Mouse (Mus musculus) liver, embryonic 11.5 days (tissue): Measurements from ENCODE around the gene Fsd1. TPM values are rescaled to one million over a fixed set of nuclear protein-coding genes. Genes with fewer than 3 reads are reported as not detected.
A peak's percentile ranks its signal among the peaks of the same experiment; 100 is the strongest.

ENCODE experiments used
- ATAC-seq: fragments of 200-750 bp; cut with Nextera tagmentation; replicated peaks from 2 replicates; pipeline ENCODE4 v1.8.0; 2017; ENCODE audit warnings: moderate number of reproducible peaks, mild to moderate bottlenecking, moderate TSS enrichment, moderate library complexity; ENCODE audit not compliant: low FRiP score
- DNase-seq: peaks from one replicate; pipeline ENCODE4 v3.0.0-alpha.2; 2017; ENCODE audit warnings: low spot score
- H3K27ac ChIP-seq: fragments of 300-500 bp; sonication (generic); 2 replicates; pipeline ENCODE4 v1.5.1; 2014; ENCODE audit warnings: mild to moderate bottlenecking, low read depth, low read length, control low read depth
- H3K27me3 ChIP-seq: fragments of 300-500 bp; sonication (generic); replicated peaks from 2 replicates; pipeline ENCODE4 v1.6.1; 2014; ENCODE audit warnings: low read length, mixed read lengths; ENCODE audit not compliant: control insufficient read depth, insufficient read depth
- H3K36me3 ChIP-seq: fragments of 300-500 bp; sonication (generic); 2 replicates; pipeline ENCODE4 v1.6.1; 2014; ENCODE audit warnings: mild to moderate bottlenecking, low read length, moderate library complexity, mixed read lengths; ENCODE audit not compliant: control insufficient read depth, insufficient read depth
- H3K4me1 ChIP-seq: fragments of 300-500 bp; sonication (generic); replicated peaks from 2 replicates; pipeline ENCODE4 v1.6.1; 2014; ENCODE audit warnings: low read length, mixed read lengths; ENCODE audit not compliant: control insufficient read depth, insufficient read depth
- H3K4me2 ChIP-seq: fragments of 300-500 bp; sonication (generic); 2 replicates; pipeline ENCODE4 v1.6.1; 2014; ENCODE audit warnings: mild to moderate bottlenecking, control low read depth, moderate library complexity
- H3K4me3 ChIP-seq: fragments of 300-500 bp; sonication (generic); 2 replicates; pipeline ENCODE4 v1.5.1; 2014; ENCODE audit warnings: low read depth, low read length, control low read depth
- H3K9ac ChIP-seq: fragments of 300-500 bp; sonication (generic); 2 replicates; pipeline ENCODE4 v1.6.1; 2014; ENCODE audit warnings: low read depth, low read length, control low read depth
- H3K9me3 ChIP-seq: fragments of 300-500 bp; sonication (generic); 2 replicates; pipeline ENCODE4 v1.6.1; 2016; ENCODE audit warnings: low read length, inconsistent platforms, mixed read lengths; ENCODE audit not compliant: control insufficient read depth
- WGBS: fragments of 180-500 bp; shearing (Covaris S2); extraction: QIAGEN DNeasy Blood & Tissue Kit; methylation state at CpG from one replicate; pipeline ENCODE4 v1.1.7; 2014; 5-methylcytosine and 5-hydroxymethylcytosine counted together
- polyA plus RNA-seq: library from polyadenylated mRNA; unstranded; fragments of >200 nt; fragmentation: Nextera tagmentation; extraction: Ambion mirVana; gene quantifications from 2 replicates; pipeline ENCODE4 v1.2.1, GENCODE M21; 2014

Fsd1 gene
- polyA plus RNA-seq, 1 experiment from 2014 or later = 6.4 TPM

DNA sequence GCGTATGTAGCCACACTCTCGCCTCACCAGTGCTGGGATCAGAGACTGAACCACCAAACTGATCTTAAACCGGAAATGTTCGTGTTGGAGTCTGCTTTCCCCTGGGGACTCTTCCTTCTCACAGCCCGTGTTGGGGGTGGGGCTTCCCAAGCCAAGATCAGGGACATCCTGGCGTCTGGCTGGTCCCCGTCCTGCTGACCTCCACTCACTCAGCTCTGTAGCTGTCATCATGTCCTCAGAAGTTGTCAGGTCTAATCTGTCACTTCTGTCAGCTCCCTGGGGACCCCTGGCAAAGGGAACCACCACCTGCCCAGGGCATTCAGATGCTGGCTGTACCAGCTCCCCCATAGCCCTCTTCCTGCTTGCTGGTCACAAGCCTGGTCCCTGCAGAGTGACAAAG lies 18.1 kb upstream of the Fsd1 start:
- peaks cover 25% of the 10 kb centered on the region; the same call in 1 of the 2 replicates for H3K36me3 ChIP-seq
- peaks cover 38% of the 10 kb centered on the region for H3K27me3 ChIP-seq

DNA sequence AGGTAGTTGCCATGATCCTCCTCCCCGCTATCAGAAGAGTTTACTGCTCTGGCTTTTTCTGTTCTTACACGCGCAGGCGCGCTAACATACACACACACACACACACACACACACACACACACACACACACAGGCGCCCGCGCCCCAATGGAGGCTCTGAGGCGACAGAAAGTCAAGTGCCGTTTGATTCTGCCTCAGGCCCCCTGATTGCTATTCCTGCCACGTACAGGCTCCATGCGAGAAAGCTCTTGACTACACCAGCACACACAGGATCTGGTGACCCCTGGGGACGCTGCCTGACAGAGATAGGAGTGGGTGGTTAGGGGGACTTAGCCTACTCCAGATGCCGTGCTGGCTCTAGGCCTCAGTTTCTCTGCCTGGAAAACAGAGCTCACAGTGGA lies 16.7 kb upstream of the Fsd1 start:
- Histone ChIP-seq H3K4me3 (no peak overlapping the region), H3K9ac (no peak overlapping the region), H3K4me1 (no peaks in the 10 kb centered on the region), H3K9me3 (no peaks in the 10 kb centered on the region), H3K4me2 (no peak overlapping the region), H3K27ac (no peak overlapping the region), H3K27me3 (peaks cover 41% of the 10 kb centered on the region), H3K36me3 (peaks cover 21% of the 10 kb centered on the region; the same call in 1 of the 2 replicates)
- 51% methylated on average over 14 of the region's 14 CpGs for WGBS
- no peak for ATAC-seq
- DNase-seq = no peak

More for the DNA sequence above, 18.1 kb upstream of the Fsd1 start:
- DNase-seq = no peak
- no peak for ATAC-seq
- no peak overlapping the region for H3K9ac ChIP-seq
- 64% methylated on average over 7 of the region's 7 CpGs for WGBS
- no peak overlapping the region for H3K4me2 ChIP-seq
- H3K27ac ChIP-seq = no peak overlapping the region
- no peaks in the 10 kb centered on the region for H3K4me1 ChIP-seq
- H3K9me3 ChIP-seq = no peaks in the 10 kb centered on the region
- no peak overlapping the region for H3K4me3 ChIP-seq

DNA sequence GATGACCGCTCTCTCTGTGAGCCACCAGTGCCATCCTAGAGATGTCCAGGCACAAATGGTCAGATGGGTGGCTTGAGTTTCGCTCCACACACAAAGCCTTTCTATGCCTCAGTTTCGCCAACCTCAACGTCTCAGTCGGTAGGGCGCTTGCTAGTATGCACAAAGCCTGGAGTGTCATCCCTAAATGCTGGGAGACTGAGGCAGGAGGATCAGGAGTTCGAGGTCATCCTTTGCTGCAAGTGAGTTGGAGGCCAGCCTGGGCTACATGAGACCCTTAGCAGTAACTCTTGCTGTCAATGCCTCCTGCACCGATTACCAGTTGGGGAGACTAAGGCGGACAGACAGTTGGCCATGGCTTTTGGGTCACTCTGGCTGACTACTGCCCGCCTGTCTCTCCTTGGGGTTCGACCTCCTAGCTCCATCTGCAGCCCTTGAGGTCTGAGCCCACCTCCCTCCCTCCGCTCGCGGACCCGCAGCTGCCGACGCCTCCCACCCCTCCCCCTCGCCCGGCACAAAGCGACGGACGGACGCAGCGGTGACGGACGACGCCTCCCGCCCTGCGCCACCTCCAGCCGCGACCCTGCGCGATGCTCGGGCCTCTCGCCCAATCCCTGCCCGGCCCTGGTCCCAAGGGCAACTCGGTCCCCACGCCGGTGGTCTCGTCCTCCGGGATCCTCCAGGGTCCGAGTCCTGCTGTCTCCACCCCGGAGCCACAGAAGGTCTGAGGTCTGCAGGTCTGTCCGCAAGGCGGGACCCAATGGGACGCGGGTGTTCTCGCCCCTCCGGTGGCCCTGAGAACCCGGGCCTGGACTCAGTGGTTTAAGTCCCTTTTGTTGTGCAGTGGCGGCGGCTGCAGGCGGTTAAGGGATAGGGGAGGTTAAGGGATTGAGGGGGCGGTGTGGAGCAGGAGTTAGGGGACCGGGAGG lies 16.1 kb upstream of the Fsd1 start, which contains the start of gene Shd:
Gene Shd, plus strand, starts transcription at position 502 of the 926 bp plus-strand sequence.
- peak within 1 kb of the TSS; percentile 75 for H3K4me2 ChIP-seq
- WGBS = 8% methylated on average over 55 of the region's 55 CpGs
- H3K9me3 ChIP-seq = no peaks in the 10 kb centered on the region
- H3K9ac ChIP-seq = no peak within 1 kb of the TSS; the same call in 1 of the 2 replicates
- no peak within 1 kb of the TSS for H3K27ac ChIP-seq
- peak within 1 kb of the TSS; percentile 45 for H3K4me3 ChIP-seq
- no peaks in the 10 kb centered on the region for H3K4me1 ChIP-seq
- peaks cover 19% of the 10 kb centered on the region; the same call in 1 of the 2 replicates for H3K36me3 ChIP-seq
- ATAC-seq = 0 out of 2 replicates have a peak, but pooled peaks have one; percentile 11
- peaks cover 41% of the 10 kb centered on the region for H3K27me3 ChIP-seq
- DNase-seq = no peak

DNA sequence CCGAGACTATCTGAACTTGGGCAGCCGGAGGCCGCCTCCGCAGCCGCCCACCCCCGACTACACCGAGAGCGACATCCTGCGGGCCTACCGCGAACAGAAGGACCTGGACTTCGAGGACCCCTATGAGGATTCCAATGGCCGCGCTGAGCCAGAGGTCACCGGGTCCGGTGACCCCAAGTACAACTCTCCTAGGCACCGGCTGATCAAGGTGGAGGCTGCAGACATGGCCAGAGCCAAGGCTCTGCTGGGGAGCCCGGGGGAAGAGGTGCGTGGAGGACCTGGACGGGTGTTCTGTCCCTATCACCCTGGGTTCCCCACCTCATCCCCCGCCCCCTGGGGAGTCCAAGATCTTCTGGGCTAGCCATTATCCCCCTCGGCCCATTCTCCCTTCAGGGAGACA lies 14.9 kb upstream of the Fsd1 start:
- Histone ChIP-seq H3K4me3 (no peak overlapping the region), H3K4me2 (peak overlapping the region; percentile 75; the same call in 1 of the 2 replicates), H3K27me3 (peaks cover 41% of the 10 kb centered on the region)

DNA sequence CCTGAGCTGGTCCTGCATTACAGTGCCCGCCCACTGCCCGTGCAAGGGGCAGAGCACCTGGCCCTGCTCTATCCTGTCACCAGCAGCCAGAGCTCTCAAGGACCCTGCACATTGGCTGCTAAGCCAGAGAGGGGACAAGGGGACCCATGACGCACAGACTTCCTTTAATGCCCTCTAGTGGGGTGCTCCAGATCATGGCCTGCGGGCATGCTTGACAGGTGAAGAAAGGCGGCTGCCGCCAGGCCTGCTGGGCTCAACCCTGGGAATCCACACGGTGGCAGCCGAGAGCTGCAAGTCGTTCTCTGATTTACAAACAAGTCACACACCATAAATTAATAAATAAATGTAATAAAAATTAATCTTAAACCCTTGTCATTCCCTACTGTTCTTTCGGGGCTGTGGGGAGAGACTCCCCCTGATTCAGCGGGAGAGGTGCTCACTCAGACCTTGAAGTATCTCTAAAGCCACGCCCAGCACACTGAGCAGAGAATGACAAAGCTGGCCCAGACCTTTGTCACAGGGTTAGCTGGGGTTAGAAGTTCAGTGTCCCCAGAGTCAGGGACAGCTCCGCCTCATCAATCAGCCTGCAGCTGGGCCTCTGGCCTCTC lies 9.9 kb upstream of the Fsd1 start:
- H3K4me1 ChIP-seq = no peaks in the 10 kb centered on the region
- H3K27ac ChIP-seq = no peak overlapping the region
- H3K4me2 ChIP-seq = no peak overlapping the region
- no peak overlapping the region for H3K9ac ChIP-seq
- no peak overlapping the region for H3K4me3 ChIP-seq
- ATAC-seq = peak; percentile 53
- peaks cover 19% of the 10 kb centered on the region for H3K27me3 ChIP-seq
- peak; percentile 68 for DNase-seq
- no peaks in the 10 kb centered on the region for H3K9me3 ChIP-seq
- 17% methylated on average over 13 of the region's 13 CpGs for WGBS
- no peaks in the 10 kb centered on the region for H3K36me3 ChIP-seq

More for the DNA sequence above, 14.9 kb upstream of the Fsd1 start:
- WGBS = 30% methylated on average over 22 of the region's 22 CpGs
- DNase-seq = no peak
- Histone ChIP-seq H3K4me1 (no peaks in the 10 kb centered on the region), H3K9me3 (no peaks in the 10 kb centered on the region), H3K27ac (no peak overlapping the region), H3K9ac (no peak overlapping the region), H3K36me3 (peaks cover 12% of the 10 kb centered on the region; the same call in 1 of the 2 replicates)
- no peak for ATAC-seq

DNA sequence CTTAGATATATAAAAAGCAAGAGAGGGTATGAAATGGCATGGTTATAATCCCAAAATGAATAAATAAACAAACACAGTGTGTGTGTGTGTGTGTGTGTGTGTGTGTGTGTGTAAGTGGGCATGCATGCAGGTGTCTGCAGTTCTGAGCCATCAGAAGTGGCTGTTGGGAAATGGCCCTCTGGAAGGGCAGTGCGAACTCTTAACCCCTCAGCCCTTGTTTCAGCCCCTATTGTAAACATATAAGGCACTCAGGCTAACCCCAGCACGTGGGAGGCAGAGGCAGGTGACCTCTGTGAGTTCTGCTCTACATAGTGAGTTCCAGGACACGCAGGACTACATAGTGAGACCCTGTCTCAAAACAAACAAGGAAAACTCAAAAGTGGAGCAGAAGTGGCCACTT lies 9.0 kb upstream of the Fsd1 start:
- no peak overlapping the region for H3K9ac ChIP-seq
- peaks cover 12% of the 10 kb centered on the region for H3K27me3 ChIP-seq
- ATAC-seq (no peak), DNase-seq (no peak)
- no peak overlapping the region for H3K4me2 ChIP-seq
- no peak overlapping the region for H3K27ac ChIP-seq
- 48% methylated on average over 3 of the region's 3 CpGs for WGBS
- H3K9me3 ChIP-seq = no peaks in the 10 kb centered on the region
- no peak overlapping the region for H3K4me3 ChIP-seq
- H3K4me1 ChIP-seq = no peaks in the 10 kb centered on the region
- no peaks in the 10 kb centered on the region for H3K36me3 ChIP-seq

DNA sequence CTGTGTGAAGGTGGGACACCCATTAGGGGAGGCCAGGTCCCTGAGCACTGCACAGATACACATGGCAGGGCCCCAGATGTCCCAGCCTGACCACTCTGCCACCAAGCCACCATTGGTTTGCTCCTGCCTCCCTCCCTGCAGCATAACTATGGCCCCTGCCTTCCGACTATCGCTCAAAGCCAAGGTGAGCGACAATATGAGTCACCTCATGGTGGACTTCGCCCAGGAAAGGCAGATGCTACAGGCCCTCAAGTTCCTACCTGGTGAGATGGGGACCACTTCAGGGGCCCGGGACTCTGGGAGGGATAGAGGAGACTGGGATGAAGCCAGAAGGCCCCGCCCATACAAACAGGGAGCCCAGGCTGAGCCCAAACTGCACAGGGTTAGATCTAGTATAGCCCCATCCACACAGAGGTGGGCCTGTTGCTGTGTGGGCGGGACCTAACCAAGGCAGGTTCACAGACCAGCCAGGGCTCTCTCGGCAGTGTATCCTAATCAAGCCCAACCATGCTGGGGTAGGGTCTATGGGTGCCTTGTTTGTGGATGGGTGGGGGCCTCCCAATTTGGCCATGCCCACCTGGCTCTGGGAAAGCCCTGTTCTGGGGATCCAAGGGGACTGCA lies 4.1 kb downstream of the Fsd1 start:
- Histone ChIP-seq H3K27me3 (peaks cover 22% of the 10 kb centered on the region), H3K4me3 (no peak overlapping the region), H3K27ac (no peak overlapping the region), H3K9ac (no peak overlapping the region), H3K4me2 (no peak overlapping the region), H3K36me3 (no peaks in the 10 kb centered on the region), H3K4me1 (no peaks in the 10 kb centered on the region), H3K9me3 (no peaks in the 10 kb centered on the region)
- ATAC-seq = no peak
- WGBS = 65% methylated on average over 8 of the region's 8 CpGs
- DNase-seq = no peak

DNA sequence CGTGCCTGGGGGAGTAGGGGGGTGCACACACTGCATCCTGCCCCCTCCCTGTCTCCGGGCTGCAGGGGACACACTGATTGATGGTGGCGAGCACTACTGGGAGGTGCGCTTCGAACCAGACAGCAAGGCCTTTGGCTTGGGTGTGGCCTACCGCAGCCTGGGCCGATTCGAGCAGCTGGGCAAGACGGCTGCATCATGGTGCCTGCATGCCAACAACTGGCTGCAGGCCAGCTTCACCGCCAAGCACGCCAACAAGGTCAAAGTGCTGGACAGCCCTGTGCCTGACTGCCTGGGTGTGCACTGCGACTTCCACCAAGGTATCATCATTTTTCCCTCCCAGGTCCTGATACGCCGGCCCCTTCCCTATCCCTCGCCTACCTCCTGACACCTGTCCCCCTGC lies 9.7 kb downstream of the Fsd1 start:
- H3K4me1 ChIP-seq = peaks cover 3% of the 10 kb centered on the region; the same call in 1 of the 2 replicates
- ATAC-seq = no peak
- no peak overlapping the region for H3K27ac ChIP-seq
- H3K36me3 ChIP-seq = no peaks in the 10 kb centered on the region
- no peaks in the 10 kb centered on the region for H3K9me3 ChIP-seq
- no peak overlapping the region for H3K4me3 ChIP-seq
- H3K27me3 ChIP-seq = peaks cover 6% of the 10 kb centered on the region
- no peak overlapping the region for H3K4me2 ChIP-seq
- no peak overlapping the region for H3K9ac ChIP-seq
- 82% methylated on average over 15 of the region's 15 CpGs for WGBS
- no peak for DNase-seq
